Mouse (Mus musculus) ES-Bruce4 (cell line): ENCODE data around the gene Prr14. TPM values are rescaled to one million over a fixed set of nuclear protein-coding genes. Genes with fewer than 3 reads are reported as not detected.

Source experiments
- H3K27ac ChIP-seq: 2 replicates; pipeline ENCODE4 v1.5.1; 2012; ENCODE audit warnings: low read length, inconsistent platforms; ENCODE audit not compliant: insufficient read depth
- H3K27me3 ChIP-seq: 2 replicates; pipeline ENCODE4 v1.6.1; 2012; ENCODE audit warnings: mild to moderate bottlenecking, low read length, inconsistent platforms; ENCODE audit not compliant: control insufficient read depth, poor library complexity, insufficient read depth, severe bottlenecking
- H3K36me3 ChIP-seq: 2 replicates; pipeline ENCODE4 v1.6.1; 2012; ENCODE audit warnings: inconsistent platforms, mild to moderate bottlenecking, low read length, moderate library complexity; ENCODE audit not compliant: control insufficient read depth, poor library complexity, insufficient read depth, severe bottlenecking
- H3K4me1 ChIP-seq: one replicate; pipeline ENCODE4 v1.8.1; 2011; ENCODE audit warnings: low read length; ENCODE audit not compliant: control insufficient read depth, insufficient read depth
- H3K4me3 ChIP-seq: 2 replicates; pipeline ENCODE4 v1.5.1; 2011; ENCODE audit warnings: low read depth, mild to moderate bottlenecking, low read length
- H3K9ac ChIP-seq: 2 replicates; pipeline ENCODE4 v1.6.1; 2012; ENCODE audit warnings: low read depth, mild to moderate bottlenecking, inconsistent platforms; ENCODE audit not compliant: poor library complexity, severe bottlenecking
- H3K9me3 ChIP-seq: replicated peaks from 2 replicates; pipeline ENCODE4 v1.6.1; 2012; ENCODE audit warnings: mild to moderate bottlenecking, low read length, inconsistent platforms; ENCODE audit not compliant: control insufficient read depth, poor library complexity, insufficient read depth, severe bottlenecking
- CTCF ChIP-seq: IDR thresholded peaks from one replicate; pipeline ENCODE4 v1.8.1; 2011; ENCODE audit warnings: low read depth, low read length
- EP300 ChIP-seq: IDR thresholded peaks from 2 replicates; pipeline ENCODE4 v1.6.1; 2011; ENCODE audit warnings: low read depth, low read length; ENCODE audit not compliant: insufficient read depth
- POLR2A ChIP-seq: IDR thresholded peaks from one replicate; pipeline ENCODE4 v1.8.1; 2011; ENCODE audit warnings: low read length; ENCODE audit not compliant: insufficient read depth
- polyA plus RNA-seq: library from polyadenylated mRNA; stranded (reverse); fragments of >200 nt; gene quantifications from 2 replicates; pipeline ENCODE4 v1.2.4, GENCODE M21; 2011; ENCODE audit warnings: low read depth; ENCODE audit not compliant: missing spikeins, insufficient read depth, insufficient read length

Prr14 gene
- polyA plus RNA-seq, 1 experiment: 45.3 TPM

GRCm38 (mm10) chr7:127511241-127511640 lies 51.8 kb downstream of the Prr14 start:
- H3K9me3 ChIP-seq: no peaks in the 10 kb centered on the region
- peak overlapping the region; percentile 41 for H3K9ac ChIP-seq
- no peak for TF ChIP-seq CTCF

GRCm38 (mm10) chr7:127511808-127512230 lies 52.4 kb downstream of the Prr14 start, which contains the start of gene Srcap:
Gene Srcap (plus strand): TSS chr7:127511983.
- Histone ChIP-seq H3K27ac (peak within 1 kb of the TSS; percentile 76), H3K9ac (peak within 1 kb of the TSS; percentile 85), H3K27me3 (no peaks in the 10 kb centered on the region), H3K36me3 (peaks cover 10% of the 10 kb centered on the region), H3K4me3 (peak within 1 kb of the TSS; percentile 65), H3K9me3 (no peaks in the 10 kb centered on the region), H3K4me1 (peaks cover 2% of the 10 kb centered on the region)
- TF ChIP-seq EP300 (peak; percentile 49; the same call in 1 of the 2 replicates), CTCF (no peak), POLR2A (peak; percentile 83)

More at GRCm38 (mm10) chr7:127511241-127511640, 51.8 kb downstream of the Prr14 start:
- peaks cover 6% of the 10 kb centered on the region for H3K36me3 ChIP-seq
- peak overlapping the region; percentile 73 for H3K27ac ChIP-seq
- H3K27me3 ChIP-seq: no peaks in the 10 kb centered on the region
- peaks cover 2% of the 10 kb centered on the region for H3K4me1 ChIP-seq
- peak overlapping the region; percentile 65 for H3K4me3 ChIP-seq

GRCm38 (mm10) chr7:127512231-127513015 lies 53.0 kb downstream of the Prr14 start:
- 0 out of 2 replicates have a peak, but pooled peaks have one; percentile 3 for TF ChIP-seq EP300
- TF ChIP-seq CTCF: no peak
- TF ChIP-seq POLR2A: no peak
- H3K36me3 ChIP-seq: peaks cover 16% of the 10 kb centered on the region
- peak overlapping the region; percentile 85 for H3K9ac ChIP-seq
- no peaks in the 10 kb centered on the region for H3K27me3 ChIP-seq
- peak overlapping the region; percentile 65 for H3K4me3 ChIP-seq
- peak overlapping the region; percentile 76 for H3K27ac ChIP-seq
- H3K9me3 ChIP-seq: no peaks in the 10 kb centered on the region
- H3K4me1 ChIP-seq: peaks cover 2% of the 10 kb centered on the region

- no peak for TF ChIP-seq EP300
- no peak for TF ChIP-seq CTCF
- no peak for TF ChIP-seq POLR2A
- Histone ChIP-seq H3K9ac (peak overlapping the region; percentile 85), H3K27ac (peak overlapping the region; percentile 70), H3K4me1 (peaks cover 2% of the 10 kb centered on the region), H3K4me3 (peak overlapping the region; percentile 61), H3K27me3 (no peaks in the 10 kb centered on the region), H3K36me3 (peaks cover 21% of the 10 kb centered on the region), H3K9me3 (no peaks in the 10 kb centered on the region)
These were observed 53.6 kb downstream of the Prr14 start for GRCm38 (mm10) chr7:127513016-127513390.

GRCm38 (mm10) chr7:127513781-127514180 lies 54.4 kb downstream of the Prr14 start:
- no peaks in the 10 kb centered on the region for H3K9me3 ChIP-seq
- peak overlapping the region; percentile 70 for H3K27ac ChIP-seq
- H3K36me3 ChIP-seq: peaks cover 21% of the 10 kb centered on the region
- H3K4me3 ChIP-seq: peak overlapping the region; percentile 47
- H3K27me3 ChIP-seq: no peaks in the 10 kb centered on the region
- peaks cover 2% of the 10 kb centered on the region for H3K4me1 ChIP-seq
- H3K9ac ChIP-seq: peak overlapping the region; percentile 85
- TF ChIP-seq POLR2A (no peak), EP300 (no peak), CTCF (no peak)

- no peak for TF ChIP-seq CTCF
- TF ChIP-seq POLR2A: no peak
- no peak for TF ChIP-seq EP300
- Histone ChIP-seq H3K4me1 (peaks cover 2% of the 10 kb centered on the region), H3K9me3 (no peaks in the 10 kb centered on the region), H3K27ac (no peak overlapping the region), H3K27me3 (no peaks in the 10 kb centered on the region), H3K4me3 (no peak overlapping the region), H3K36me3 (peaks cover 36% of the 10 kb centered on the region), H3K9ac (0 out of 2 replicates have a peak overlapping the region, but pooled peaks have one; percentile 9)
These were observed 56.4 kb downstream of the Prr14 start for GRCm38 (mm10) chr7:127515846-127516245.
